Mouse (Mus musculus) frontal cortex, adult 2 months (tissue): ENCODE results near the gene Exoc8. TPM values are rescaled to one million over a fixed set of nuclear protein-coding genes. Genes with fewer than 3 reads are reported as not detected.

Experiments used
- DNase-seq, 2 experiments: peaks; one replicate each; pipeline ENCODE4 v3.0.0; 2022; ENCODE audit warnings: low spot score in 1 of 2; ENCODE audit errors: extremely low spot score in 1 of 2
- polyA plus RNA-seq: library from polyadenylated mRNA; depleted of rRNA; stranded (reverse); fragments of >200 nt; gene quantifications from 2 replicates; pipeline ENCODE4 v1.2.3, GENCODE M21; 2012

The Exoc8 gene
- polyA plus RNA-seq, 1 experiment, result 17.3 TPM

- no peak for DNase-seq
These were observed 12.8 kb upstream of the Exoc8 start for GRCm38 (mm10) chr8:124910349-124910748.

DNA sequence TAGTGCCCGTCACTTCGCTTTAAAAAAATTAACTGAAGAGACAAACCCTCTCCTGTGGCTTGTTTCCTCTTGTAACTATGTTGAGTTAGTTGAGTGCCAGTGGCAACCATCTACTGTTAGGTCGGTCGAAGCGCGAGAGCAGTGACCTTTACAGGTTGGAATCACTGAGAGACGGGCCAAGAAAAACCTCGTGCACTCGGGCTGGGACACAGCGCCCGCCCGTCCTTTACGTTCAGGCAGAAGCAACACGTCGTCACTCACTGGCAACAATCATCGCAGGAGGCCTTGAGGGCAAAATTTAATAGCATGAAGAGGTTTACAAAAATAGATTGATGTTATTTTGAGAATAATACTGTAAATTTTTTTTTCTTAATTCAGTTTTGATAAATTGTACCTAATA is 12.4 kb upstream of the Exoc8 start:
- no peak for DNase-seq

GRCm38 (mm10) chr8:124905482-124905881 is 8.0 kb upstream of the Exoc8 start:
- DNase-seq, result no peak

DNA sequence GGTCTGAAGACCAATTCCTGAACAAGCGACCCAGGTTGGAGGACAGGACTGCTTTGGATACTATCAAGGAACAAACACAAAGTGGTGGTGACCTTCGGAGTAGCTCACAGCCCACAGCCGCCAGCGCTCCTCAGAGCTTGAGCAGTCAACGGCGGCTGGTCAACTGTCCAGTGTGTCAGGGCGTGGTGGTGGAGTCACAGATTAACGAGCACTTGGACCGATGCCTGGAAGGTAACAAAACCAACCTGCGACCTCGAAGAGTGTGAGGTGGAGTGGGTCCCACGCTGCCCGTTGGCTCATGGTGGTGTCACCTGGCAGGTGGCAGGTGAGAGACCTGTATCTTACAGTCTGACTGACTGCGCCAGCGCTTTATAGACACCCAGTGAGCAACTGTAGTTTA is 5.7 kb upstream of the Exoc8 start:
- DNase-seq, result no peak

DNA sequence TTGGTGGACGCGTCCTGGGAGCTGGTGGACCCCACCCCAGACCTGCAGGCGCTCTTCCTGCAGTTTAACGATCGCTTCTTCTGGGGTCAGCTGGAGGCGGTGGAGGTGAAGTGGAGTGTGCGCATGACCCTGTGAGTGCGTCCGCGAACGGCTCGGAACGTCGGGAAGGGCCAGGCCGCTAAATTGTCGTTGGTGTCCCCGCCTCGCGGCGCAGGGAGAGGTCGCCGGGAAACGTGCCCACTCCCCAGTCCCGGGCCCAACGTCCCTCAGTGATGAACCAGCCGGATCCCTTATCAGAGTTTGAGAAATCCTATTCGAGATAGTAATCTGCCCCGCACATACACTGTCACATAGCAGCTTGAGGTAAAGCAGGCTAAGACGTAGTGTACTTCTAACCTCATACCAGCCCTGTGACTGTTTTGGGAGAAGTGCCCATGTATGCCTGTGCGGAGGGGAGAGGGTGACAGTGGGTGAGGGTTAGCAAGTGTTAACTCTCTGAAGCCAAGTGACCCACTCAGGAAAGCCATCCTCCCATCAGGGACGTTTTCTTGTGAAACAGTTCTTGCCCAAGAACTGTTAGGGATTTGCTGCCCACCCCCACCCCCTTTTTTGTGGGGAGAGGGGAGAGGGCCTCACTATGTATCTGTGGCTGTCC is 873 bp upstream of the Exoc8 start:
- no peak for DNase-seq

- DNase-seq, result peak; percentile 46 to 71
These were observed 696 bp downstream of the Exoc8 start for GRCm38 (mm10) chr8:124896632-124897385.

DNA sequence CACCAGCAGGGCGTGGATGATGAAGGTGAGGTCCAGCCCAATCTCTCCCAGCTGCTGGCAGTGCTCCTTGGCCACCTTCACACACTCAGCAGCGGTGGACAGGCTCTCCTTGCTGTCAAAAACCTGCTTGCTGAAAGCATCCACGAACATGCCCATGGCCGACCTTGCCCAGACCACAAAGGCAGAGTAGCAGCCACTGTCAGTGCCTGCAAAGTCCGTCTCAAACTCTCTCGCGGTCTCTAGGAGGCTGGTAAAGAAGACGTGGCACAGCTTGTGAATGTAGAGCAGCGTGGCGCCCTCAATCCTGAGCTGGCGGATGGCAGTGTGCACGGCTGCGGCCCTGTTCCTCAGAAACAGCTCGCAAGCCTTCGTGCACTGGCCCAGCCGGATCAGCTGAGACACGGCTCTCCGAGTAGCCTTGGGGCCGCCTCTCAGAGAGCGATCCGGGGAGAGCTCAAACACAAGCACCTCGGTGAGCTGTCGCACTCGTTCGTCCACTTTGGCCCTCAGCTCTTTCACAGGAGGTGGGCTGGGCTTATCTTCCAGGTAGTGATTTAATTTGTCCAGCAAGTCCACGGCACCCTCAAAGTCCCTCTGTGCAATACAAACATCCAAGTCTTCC is 1.4 kb downstream of the Exoc8 start:
- DNase-seq, result no peak

DNA sequence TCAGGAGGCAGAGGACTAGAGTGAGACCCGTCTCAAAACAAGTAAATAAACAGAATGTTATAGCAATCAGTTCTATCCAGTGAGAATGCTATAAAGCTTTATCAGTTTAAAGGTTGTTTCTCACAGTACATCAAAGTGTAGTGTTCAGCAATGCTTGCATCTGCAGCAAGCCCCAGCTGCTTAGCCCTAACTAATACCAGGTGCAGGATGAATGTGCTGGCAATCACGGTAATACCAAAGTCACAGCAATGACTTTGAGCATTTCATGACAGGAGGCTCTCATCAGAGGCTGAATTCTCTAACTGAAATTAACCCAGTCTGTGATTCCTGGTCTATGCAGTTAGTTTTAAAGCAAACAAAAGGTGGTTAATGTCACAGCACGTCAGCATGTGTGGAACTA is 4.9 kb downstream of the Exoc8 start:
- DNase-seq, result no peak

- DNase-seq, result no peak
These were observed 9.1 kb downstream of the Exoc8 start for GRCm38 (mm10) chr8:124888385-124888784.

DNA sequence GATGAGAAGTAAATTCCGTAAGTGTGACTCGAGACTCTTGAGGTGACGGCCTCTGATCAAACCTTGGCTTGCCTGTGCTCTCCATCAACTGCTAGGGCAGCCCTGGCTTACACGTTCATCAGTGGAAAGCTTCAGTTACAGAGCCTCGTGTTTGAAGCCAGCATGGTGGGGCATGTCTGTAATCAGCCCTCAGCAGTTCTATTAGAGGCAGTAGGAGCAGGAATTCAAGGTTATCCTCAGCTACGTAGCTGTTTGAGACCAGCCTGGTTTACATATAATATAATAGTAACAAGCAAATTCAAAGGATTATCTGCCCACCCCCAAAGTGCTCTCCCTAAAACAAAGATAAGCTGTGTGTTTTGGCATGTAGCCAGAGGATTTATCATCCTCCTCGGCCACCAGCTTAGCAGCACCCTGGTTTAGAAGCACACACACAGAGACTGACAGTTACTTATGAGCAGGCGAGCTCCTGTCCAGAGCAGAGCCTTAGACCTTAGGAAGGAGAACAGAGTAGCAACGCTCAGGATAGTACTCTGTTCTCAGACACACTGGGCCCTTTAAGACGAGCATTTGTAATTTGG is 18.5 kb downstream of the Exoc8 start:
- no peak for DNase-seq

DNA sequence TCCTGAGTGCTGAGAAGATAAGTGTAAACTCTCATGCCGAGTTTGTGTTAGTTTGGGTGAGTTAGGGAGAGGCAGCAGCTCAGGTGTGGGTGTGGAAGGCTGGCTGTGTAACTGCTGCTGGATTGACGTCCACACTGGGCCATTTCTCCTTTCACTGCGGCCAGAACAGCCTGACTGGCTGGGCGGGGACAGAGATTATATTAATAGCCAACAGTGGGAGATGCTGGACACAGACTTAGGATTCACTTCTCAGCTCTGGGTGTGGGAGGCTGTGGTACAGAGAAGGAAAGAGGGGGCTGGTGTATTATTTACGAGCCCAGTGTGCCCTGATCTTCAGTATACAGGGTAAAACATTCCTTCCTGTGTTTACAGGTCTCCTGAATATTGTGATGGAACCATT is 19.4 kb downstream of the Exoc8 start:
- peak in 1 of 2 experiments; percentile 22 for DNase-seq

- DNase-seq, result no peak
These were observed 24.8 kb downstream of the Exoc8 start for GRCm38 (mm10) chr8:124872690-124873089.

- no peak for DNase-seq
These were observed 25.4 kb downstream of the Exoc8 start for GRCm38 (mm10) chr8:124872081-124872480.

DNA sequence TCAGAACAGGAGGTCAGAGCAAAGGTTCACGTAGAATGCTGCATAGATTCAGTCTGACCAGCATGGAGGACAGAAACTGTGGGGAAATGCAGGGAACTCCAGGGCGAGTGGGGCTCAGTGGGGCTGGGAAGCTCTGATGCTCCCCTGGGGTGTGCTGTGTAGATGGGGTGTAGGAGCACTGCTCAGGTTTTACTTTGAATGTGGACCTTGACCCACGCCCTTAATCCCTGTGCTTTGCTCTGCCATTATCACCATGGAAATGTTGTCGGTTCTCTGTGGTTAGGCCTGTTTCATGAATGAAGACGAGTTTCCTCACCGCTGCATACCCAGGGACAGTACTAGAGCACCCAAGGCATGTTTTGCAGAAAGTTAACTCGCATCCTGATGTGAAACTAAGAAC is 26.0 kb downstream of the Exoc8 start:
- DNase-seq, result no peak

DNA sequence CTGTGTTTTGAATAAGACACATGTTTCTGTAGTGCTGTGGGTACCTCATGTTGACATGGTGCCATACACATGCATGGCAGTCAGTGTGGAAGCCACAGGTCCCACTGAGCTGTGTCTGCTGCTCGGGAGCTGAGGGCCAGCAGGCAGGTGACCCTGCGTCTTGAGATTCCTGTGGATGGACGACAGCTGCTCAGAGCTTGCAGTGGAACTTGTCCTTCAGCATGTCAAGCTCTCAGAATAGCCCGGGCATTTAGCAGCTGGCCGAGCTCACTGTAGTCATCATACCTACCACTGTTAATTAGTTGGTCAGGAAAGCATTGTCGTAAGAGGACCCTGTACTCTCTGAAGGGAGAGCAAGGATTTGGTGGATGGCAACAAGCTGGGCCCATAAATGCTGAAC is 27.8 kb downstream of the Exoc8 start:
- DNase-seq, result no peak

DNA sequence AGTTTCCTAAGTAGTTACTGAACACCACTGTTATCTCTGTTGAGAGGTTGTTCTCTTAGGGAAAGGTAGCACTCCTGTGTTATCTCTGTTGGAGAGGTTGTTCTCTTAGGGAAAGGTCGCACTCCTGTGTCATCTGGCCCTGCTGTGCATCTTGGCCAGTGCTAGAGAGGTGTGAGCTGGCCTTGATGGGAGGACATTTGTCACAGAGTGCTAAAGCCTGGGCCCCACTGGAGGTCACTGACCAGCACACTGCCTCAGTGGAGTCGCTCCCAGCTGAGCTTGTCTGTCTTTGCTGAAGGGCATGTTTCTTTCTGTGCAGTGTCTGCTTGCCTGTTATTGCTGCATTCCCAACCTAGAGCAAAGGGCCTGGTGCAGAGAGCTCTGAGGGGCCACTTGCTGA is 30.4 kb downstream of the Exoc8 start:
- DNase-seq, result no peak

- no peak for DNase-seq
These were observed 30.8 kb downstream of the Exoc8 start for GRCm38 (mm10) chr8:124866669-124867068.

GRCm38 (mm10) chr8:124863729-124864128 is 33.8 kb downstream of the Exoc8 start:
- no peak for DNase-seq

- no peak for DNase-seq
These were observed 34.3 kb downstream of the Exoc8 start for GRCm38 (mm10) chr8:124863163-124863677.

DNA sequence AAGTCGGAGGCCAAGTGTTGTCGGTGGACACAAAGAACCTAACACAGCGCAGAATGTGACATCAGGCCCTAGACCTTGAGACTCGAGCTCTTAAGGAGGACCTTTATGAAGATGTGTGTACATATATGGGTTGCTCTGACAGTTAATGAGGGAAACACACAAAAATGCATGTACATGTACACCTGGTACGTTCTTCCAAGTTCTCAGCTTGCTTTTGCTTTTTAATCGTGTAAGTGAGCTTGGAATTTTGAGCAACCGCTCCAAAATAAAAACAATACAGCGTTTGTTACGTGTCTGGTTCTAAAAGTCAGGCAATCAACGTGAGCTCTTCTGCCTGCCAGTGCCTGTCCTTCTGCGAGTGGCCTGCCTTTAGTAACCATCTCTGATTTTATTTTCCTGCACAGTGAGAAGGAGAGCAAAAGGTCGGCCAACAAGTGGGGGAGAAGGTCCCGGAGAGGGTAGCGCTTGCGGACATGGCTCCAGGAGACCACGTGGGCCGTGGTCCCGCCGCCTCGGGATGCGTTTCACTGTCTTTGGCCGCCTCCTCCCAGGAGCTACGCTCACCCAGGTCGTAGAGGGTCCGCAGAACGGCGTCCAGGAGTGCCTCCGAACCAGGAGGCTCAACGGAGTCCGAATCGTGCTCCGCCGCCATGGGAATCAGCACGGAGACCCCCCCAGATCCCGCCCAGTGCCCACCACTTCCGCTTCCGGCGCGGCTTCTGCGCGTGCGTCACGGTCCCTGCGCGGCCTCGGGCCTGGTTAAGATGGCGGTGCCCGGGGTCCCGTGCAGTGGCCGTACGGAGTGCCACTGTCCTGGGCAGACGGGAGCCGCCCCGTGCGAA is 35.0 kb downstream of the Exoc8 start, which contains the start of the genes Gnpat and 2810004N23Rik:
Gene Gnpat (plus strand): TSS at position 713 of the 842 bp plus-strand sequence.
Gene 2810004N23Rik (minus strand): TSS at position 800 of the 842 bp plus-strand sequence.
- DNase-seq, result peak; percentile 80 to 94
